Mouse (Mus musculus) mesoderm, embryonic 11.5 days (tissue): ENCODE measurements around the gene Trit1.
A peak's percentile ranks its signal among the peaks of the same experiment; 100 is the strongest.
"Not testable (repeated sequence)": the region's sequence is repeated elsewhere in the genome, so short reads cannot be mapped to it uniquely, and the experiment has no call there.

Experiments
- DNase-seq: peaks from one replicate; pipeline ENCODE4 v3.0.0-alpha.2; 2012; ENCODE audit warnings: low read depth, low spot score

Trit1 gene

GRCm38 (mm10) chr4:123016451-123016957, at the start of gene Trit1:
TSS of gene Trit1 (plus strand) at chr4:123016597.
- DNase-seq, result peak; percentile 97

GRCm38 (mm10) chr4:122968106-122968505, 48.3 kb upstream of the Trit1 start:
- DNase-seq, result no peak

- no peak for DNase-seq
Measured at GRCm38 (mm10) chr4:122971191-122971590, 45.2 kb upstream of the Trit1 start.

- DNase-seq, result no peak
Measured at GRCm38 (mm10) chr4:122971646-122972045, 44.8 kb upstream of the Trit1 start.

- DNase-seq, result no peak
Measured at GRCm38 (mm10) chr4:122972056-122972455, 44.3 kb upstream of the Trit1 start.

- no peak for DNase-seq
Measured at GRCm38 (mm10) chr4:122974976-122975520, 41.3 kb upstream of the Trit1 start.

GRCm38 (mm10) chr4:122976885-122977284, 39.5 kb upstream of the Trit1 start:
- DNase-seq, result no peak

GRCm38 (mm10) chr4:122978850-122979249, 37.5 kb upstream of the Trit1 start:
- no peak for DNase-seq

GRCm38 (mm10) chr4:122979826-122980225, 36.6 kb upstream of the Trit1 start:
- DNase-seq, result no peak

GRCm38 (mm10) chr4:122980684-122981083, 35.7 kb upstream of the Trit1 start:
- no peak for DNase-seq

- DNase-seq, result no peak
Measured at GRCm38 (mm10) chr4:122981238-122981637, 35.2 kb upstream of the Trit1 start.

- DNase-seq, result no peak
Measured at GRCm38 (mm10) chr4:122981930-122982329, 34.5 kb upstream of the Trit1 start.

- no peak for DNase-seq
Measured at GRCm38 (mm10) chr4:122982537-122982936, 33.9 kb upstream of the Trit1 start.

- no peak for DNase-seq
Measured at GRCm38 (mm10) chr4:122983486-122984261, 32.7 kb upstream of the Trit1 start.

GRCm38 (mm10) chr4:122985110-122985509, 31.3 kb upstream of the Trit1 start:
- DNase-seq, result peak; percentile 61

GRCm38 (mm10) chr4:122987421-122987820, 29.0 kb upstream of the Trit1 start:
- no peak for DNase-seq

- not testable (repeated sequence) for DNase-seq
Measured at GRCm38 (mm10) chr4:122988004-122988403, 28.4 kb upstream of the Trit1 start.

GRCm38 (mm10) chr4:122991177-122991576, 25.2 kb upstream of the Trit1 start:
- no peak for DNase-seq

- no peak for DNase-seq
Measured at GRCm38 (mm10) chr4:122992276-122992675, 24.1 kb upstream of the Trit1 start.

- peak; percentile 92 for DNase-seq
Measured at GRCm38 (mm10) chr4:122995404-122996220, 20.8 kb upstream of the Trit1 start, which contains the start of gene Mycl. TSS of gene Mycl (plus strand) at chr4:122995652.

- DNase-seq, result no peak
Measured at GRCm38 (mm10) chr4:122996221-122996617, 20.2 kb upstream of the Trit1 start.
